Mouse (Mus musculus) forebrain, embryonic 14.5 days (tissue): ENCODE data around the gene Efna5. TPM values are rescaled to one million over a fixed set of nuclear protein-coding genes. Genes with fewer than 3 reads are reported as not detected.

Source experiments
- ATAC-seq: fragments of 200-750 bp; cut with Nextera tagmentation; 2 replicates; pipeline ENCODE4 v1.8.0; 2017; ENCODE audit warnings: mild to moderate bottlenecking, moderate library complexity
- DNase-seq: peaks from one replicate; pipeline ENCODE4 v3.0.0-alpha.2; 2015; ENCODE audit warnings: low spot score
- H3K27ac ChIP-seq: fragments of 300-500 bp; sonication (generic); 2 replicates; pipeline ENCODE4 v1.5.1; 2014; ENCODE audit warnings: low read depth, mild to moderate bottlenecking, control low read depth, low read length, moderate library complexity
- H3K27me3 ChIP-seq: fragments of 300-500 bp; sonication (generic); replicated peaks from 2 replicates; pipeline ENCODE4 v1.6.1; 2014; ENCODE audit warnings: low read length, control low read depth, mixed read lengths; ENCODE audit not compliant: control insufficient read depth, insufficient read depth
- H3K36me3 ChIP-seq: fragments of 300-500 bp; sonication (generic); 2 replicates; pipeline ENCODE4 v1.6.1; 2014; ENCODE audit warnings: low read length, control low read depth; ENCODE audit not compliant: control insufficient read depth, insufficient read depth
- H3K4me1 ChIP-seq: fragments of 300-500 bp; sonication (generic); 2 replicates; pipeline ENCODE4 v1.6.1; 2014; ENCODE audit warnings: antibody characterized with exemption, low read length, control low read depth; ENCODE audit not compliant: control insufficient read depth, insufficient read depth
- H3K4me2 ChIP-seq: fragments of 300-500 bp; sonication (generic); 2 replicates; pipeline ENCODE4 v1.6.1; 2014; ENCODE audit warnings: mild to moderate bottlenecking, control low read depth, low read length
- H3K4me3 ChIP-seq: fragments of 300-500 bp; sonication (generic); 2 replicates; pipeline ENCODE4 v1.5.1; 2014; ENCODE audit warnings: low read depth, low read length, control low read depth
- H3K9ac ChIP-seq: fragments of 300-500 bp; sonication (generic); 2 replicates; pipeline ENCODE4 v1.6.1; 2014; ENCODE audit warnings: mild to moderate bottlenecking, low read length, control low read depth, moderate library complexity
- H3K9me3 ChIP-seq: fragments of 300-500 bp; sonication (generic); replicated peaks from 2 replicates; pipeline ENCODE4 v1.6.1; 2016; ENCODE audit warnings: low read length, control low read depth, mixed read lengths; ENCODE audit not compliant: control insufficient read depth
- WGBS: fragments of 180-500 bp; shearing (Covaris S2); extraction: QIAGEN DNeasy Blood & Tissue Kit; methylation state at CpG from one replicate; pipeline ENCODE4 v1.1.7; 2014; 5-methylcytosine and 5-hydroxymethylcytosine counted together
- polyA plus RNA-seq: library from polyadenylated mRNA; unstranded; fragments of >200 nt; fragmentation: Nextera tagmentation; extraction: Ambion mirVana; gene quantifications from 2 replicates; pipeline ENCODE4 v1.2.1, GENCODE M21; 2014

Gene Efna5
- polyA plus RNA-seq, 1 experiment from 2014 or later: 18.8 TPM

GRCm38 (mm10) chr17:62776710-62777109 is 104.4 kb downstream of the Efna5 start:
- no peaks in the 10 kb centered on the region for H3K9me3 ChIP-seq
- H3K27me3 ChIP-seq: no peaks in the 10 kb centered on the region
- DNase-seq (no peak), ATAC-seq (no peak)
- H3K4me2 ChIP-seq: no peak overlapping the region
- no peak overlapping the region for H3K4me3 ChIP-seq
- no peak overlapping the region for H3K27ac ChIP-seq
- no peaks in the 10 kb centered on the region for H3K36me3 ChIP-seq
- no peak overlapping the region for H3K9ac ChIP-seq
- 87% methylated on average over 3 of the region's 3 CpGs for WGBS
- no peaks in the 10 kb centered on the region for H3K4me1 ChIP-seq

DNA sequence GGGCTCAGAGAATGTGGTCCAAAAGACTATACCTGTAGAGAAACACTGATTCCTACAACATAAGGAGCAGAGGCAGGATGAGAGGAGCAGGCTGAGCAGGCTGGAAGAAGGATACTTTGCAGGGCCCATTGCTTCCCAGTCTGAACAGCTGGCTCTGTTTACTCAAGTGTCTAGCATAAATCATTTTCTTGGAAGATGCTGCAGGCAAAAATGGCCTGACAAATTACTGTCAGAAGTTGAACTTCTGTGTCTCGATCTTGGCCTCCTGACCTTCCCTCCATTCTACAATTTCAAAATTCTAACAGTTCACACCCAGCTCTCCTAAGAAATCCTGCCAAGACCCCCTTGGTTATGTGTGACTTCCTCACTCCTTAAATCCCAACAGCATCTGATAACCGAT is 105.1 kb downstream of the Efna5 start:
- DNase-seq (no peak), ATAC-seq (no peak)
- Histone ChIP-seq H3K36me3 (no peaks in the 10 kb centered on the region), H3K4me2 (no peak overlapping the region), H3K9ac (no peak overlapping the region), H3K4me1 (no peaks in the 10 kb centered on the region), H3K4me3 (no peak overlapping the region), H3K27ac (no peak overlapping the region), H3K27me3 (no peaks in the 10 kb centered on the region), H3K9me3 (no peaks in the 10 kb centered on the region)
- WGBS: 92% methylated on average over 2 of the region's 2 CpGs

DNA sequence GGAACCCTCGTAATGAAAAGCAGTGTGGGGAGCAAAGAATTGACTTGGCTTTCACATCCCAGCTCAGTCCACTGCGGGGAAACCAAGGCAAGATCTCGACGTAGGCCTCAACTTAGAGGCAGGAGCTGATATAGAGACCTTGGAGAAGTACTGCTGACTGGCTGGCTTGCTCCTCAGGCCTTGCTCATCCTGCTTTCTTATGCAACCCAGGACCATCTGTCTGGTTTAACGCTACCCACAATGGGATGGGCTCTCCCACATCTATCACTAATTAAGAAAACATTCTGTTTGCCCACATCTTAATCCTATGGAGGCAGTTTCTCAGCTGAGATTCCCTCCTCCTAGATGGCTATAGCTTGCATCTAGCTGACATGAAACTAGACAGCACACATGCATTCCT is 105.7 kb downstream of the Efna5 start:
- no peaks in the 10 kb centered on the region for H3K9me3 ChIP-seq
- H3K4me2 ChIP-seq: no peak overlapping the region
- H3K27me3 ChIP-seq: no peaks in the 10 kb centered on the region
- H3K4me3 ChIP-seq: no peak overlapping the region
- no peak overlapping the region for H3K27ac ChIP-seq
- 92% methylated on average over 5 of the region's 5 CpGs for WGBS
- ATAC-seq (no peak), DNase-seq (no peak)
- no peaks in the 10 kb centered on the region for H3K36me3 ChIP-seq
- no peak overlapping the region for H3K9ac ChIP-seq
- no peaks in the 10 kb centered on the region; the same call in 1 of the 2 replicates for H3K4me1 ChIP-seq

DNA sequence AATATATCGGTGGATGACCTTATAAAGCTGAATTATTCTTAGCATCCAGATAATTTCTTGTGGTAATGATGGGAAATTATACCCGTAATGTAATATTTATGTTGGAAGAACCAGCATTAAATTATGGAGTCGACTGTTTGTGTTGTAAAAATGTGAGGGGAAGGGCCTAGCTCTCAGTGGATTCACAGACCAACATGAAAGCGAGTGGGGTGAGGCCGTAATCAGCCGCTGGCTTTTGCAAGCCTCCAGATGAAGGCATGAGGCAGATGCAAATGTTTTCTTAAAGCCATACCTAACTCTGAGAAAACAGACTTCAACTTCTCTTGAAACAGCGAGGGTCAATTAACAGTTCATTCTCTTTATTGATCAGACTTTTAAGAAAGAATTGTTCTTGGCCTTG is 106.4 kb downstream of the Efna5 start:
- Histone ChIP-seq H3K27ac (no peak overlapping the region), H3K36me3 (no peaks in the 10 kb centered on the region), H3K27me3 (no peaks in the 10 kb centered on the region), H3K4me2 (no peak overlapping the region), H3K4me1 (no peaks in the 10 kb centered on the region; the same call in 1 of the 2 replicates), H3K9ac (no peak overlapping the region), H3K9me3 (no peaks in the 10 kb centered on the region), H3K4me3 (no peak overlapping the region)
- 93% methylated on average over 7 of the region's 7 CpGs for WGBS
- DNase-seq (no peak), ATAC-seq (no peak)

GRCm38 (mm10) chr17:62766705-62767104 is 114.4 kb downstream of the Efna5 start:
- Histone ChIP-seq H3K27me3 (no peaks in the 10 kb centered on the region), H3K4me1 (no peaks in the 10 kb centered on the region; the same call in 1 of the 2 replicates), H3K4me3 (no peak overlapping the region), H3K36me3 (no peaks in the 10 kb centered on the region), H3K27ac (no peak overlapping the region), H3K9ac (no peak overlapping the region), H3K4me2 (no peak overlapping the region), H3K9me3 (no peaks in the 10 kb centered on the region)
- WGBS: 65% methylated on average over 4 of the region's 4 CpGs
- ATAC-seq (no peak), DNase-seq (no peak)

DNA sequence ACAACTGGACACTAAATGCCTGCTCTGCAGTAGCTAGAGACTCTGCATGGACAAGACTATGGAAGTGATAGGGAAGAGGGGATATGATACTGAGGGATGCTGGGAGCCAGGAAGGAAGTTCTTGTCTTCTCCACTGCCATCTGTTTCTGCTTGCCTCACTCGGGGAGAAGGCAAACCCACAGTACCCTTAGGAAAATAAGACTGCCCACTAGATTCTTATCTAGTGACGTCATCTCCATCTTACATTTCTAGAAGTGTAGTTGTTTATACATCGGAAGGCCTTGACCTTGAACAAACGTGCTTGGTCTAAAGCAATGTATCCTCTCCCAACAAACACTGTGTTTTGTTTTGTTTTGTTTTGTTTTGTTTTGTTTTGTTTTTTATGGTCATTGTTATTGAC is 116.0 kb downstream of the Efna5 start:
- Histone ChIP-seq H3K9me3 (no peaks in the 10 kb centered on the region), H3K4me2 (no peak overlapping the region), H3K4me1 (0 out of 2 replicates have a peak, but pooled peaks cover 2% of the 10 kb centered on the region), H3K4me3 (no peak overlapping the region), H3K9ac (no peak overlapping the region), H3K27ac (no peak overlapping the region), H3K27me3 (no peaks in the 10 kb centered on the region), H3K36me3 (no peaks in the 10 kb centered on the region)
- no peak for ATAC-seq
- WGBS: 65% methylated on average over 4 of the region's 4 CpGs
- DNase-seq: no peak

DNA sequence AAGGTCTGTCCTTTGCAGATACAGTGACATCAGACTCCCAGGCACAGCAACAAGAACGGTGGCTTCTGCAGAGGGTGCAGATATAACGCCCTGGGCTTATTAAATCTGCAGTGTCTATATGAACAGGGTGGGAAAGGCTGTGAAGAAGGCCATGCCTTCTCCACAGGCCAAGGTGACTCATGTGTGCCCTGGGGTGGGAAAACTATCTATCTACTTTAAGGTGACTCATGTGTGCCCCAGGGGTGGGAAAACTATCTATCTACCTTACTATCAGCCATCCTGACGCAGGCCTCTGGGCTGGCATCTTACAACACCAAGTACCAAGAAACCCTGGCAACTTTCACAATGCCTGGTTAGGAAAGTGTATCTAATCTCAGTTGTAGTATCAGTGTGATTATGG is 124.2 kb downstream of the Efna5 start:
- Histone ChIP-seq H3K4me1 (0 out of 2 replicates have a peak, but pooled peaks cover 2% of the 10 kb centered on the region), H3K4me2 (no peak overlapping the region), H3K9me3 (no peaks in the 10 kb centered on the region), H3K27ac (no peak overlapping the region), H3K27me3 (no peaks in the 10 kb centered on the region), H3K9ac (no peak overlapping the region), H3K36me3 (no peaks in the 10 kb centered on the region), H3K4me3 (no peak overlapping the region)
- DNase-seq (no peak), ATAC-seq (no peak)
- 85% methylated on average over 3 of the region's 3 CpGs for WGBS

DNA sequence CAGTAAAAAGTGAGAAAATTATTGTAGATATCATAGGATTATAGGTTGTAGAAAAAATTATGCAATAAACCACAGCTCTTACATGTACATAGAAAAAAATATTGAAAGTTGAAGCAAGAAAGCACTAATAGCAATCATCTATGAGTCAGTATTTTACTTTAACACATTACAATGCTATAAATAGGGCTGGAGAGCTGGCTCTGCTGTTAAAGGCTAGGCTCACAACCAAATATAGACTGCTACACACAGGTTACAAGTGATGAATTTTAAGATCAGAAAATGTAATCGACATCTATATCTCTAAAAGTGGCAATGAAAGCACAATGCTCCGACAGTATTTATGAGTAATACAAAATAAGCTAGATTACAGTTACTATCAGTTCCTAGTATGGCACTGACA is 125.5 kb downstream of the Efna5 start:
- WGBS: 95% methylated on average over 2 of the region's 2 CpGs
- ATAC-seq: no peak

GRCm38 (mm10) chr17:62754638-62755037 is 126.5 kb downstream of the Efna5 start:
- H3K4me1 ChIP-seq: no peaks in the 10 kb centered on the region
- no peaks in the 10 kb centered on the region for H3K36me3 ChIP-seq
- 93% methylated on average over 4 of the region's 4 CpGs for WGBS
- no peak overlapping the region for H3K4me3 ChIP-seq
- no peaks in the 10 kb centered on the region for H3K9me3 ChIP-seq
- ATAC-seq: no peak
- no peak for DNase-seq
- H3K27ac ChIP-seq: no peak overlapping the region
- H3K27me3 ChIP-seq: no peaks in the 10 kb centered on the region
- no peak overlapping the region for H3K9ac ChIP-seq
- H3K4me2 ChIP-seq: no peak overlapping the region

More for the DNA sequence above, 125.5 kb downstream of the Efna5 start:
- no peak for DNase-seq
- Histone ChIP-seq H3K27me3 (no peaks in the 10 kb centered on the region), H3K4me3 (no peak overlapping the region), H3K36me3 (no peaks in the 10 kb centered on the region), H3K27ac (no peak overlapping the region), H3K4me1 (0 out of 2 replicates have a peak, but pooled peaks cover 2% of the 10 kb centered on the region), H3K4me2 (no peak overlapping the region), H3K9ac (no peak overlapping the region), H3K9me3 (no peaks in the 10 kb centered on the region)
